Mouse (Mus musculus) heart, postnatal 0 days (tissue): ENCODE data around the gene Atf2.

Source experiments
- CTCF ChIP-seq: IDR thresholded peaks from 2 replicates; pipeline ENCODE4 v1.5.1; 2016; ENCODE audit warnings: antibody characterized with exemption, control low read depth, low read depth
- EP300 ChIP-seq: IDR thresholded peaks from 2 replicates; pipeline ENCODE4 v1.6.1; 2016; ENCODE audit warnings: antibody characterized with exemption, low read depth

- TF ChIP-seq EP300, result no peak
- no peak for TF ChIP-seq CTCF
These were observed 35.1 kb downstream of the Atf2 start for GRCm38 (mm10) chr2:73857352-73857751.
